Comparison of ENCODE assay signal across 16 mouse cellular contexts in the genomic region with DNA sequence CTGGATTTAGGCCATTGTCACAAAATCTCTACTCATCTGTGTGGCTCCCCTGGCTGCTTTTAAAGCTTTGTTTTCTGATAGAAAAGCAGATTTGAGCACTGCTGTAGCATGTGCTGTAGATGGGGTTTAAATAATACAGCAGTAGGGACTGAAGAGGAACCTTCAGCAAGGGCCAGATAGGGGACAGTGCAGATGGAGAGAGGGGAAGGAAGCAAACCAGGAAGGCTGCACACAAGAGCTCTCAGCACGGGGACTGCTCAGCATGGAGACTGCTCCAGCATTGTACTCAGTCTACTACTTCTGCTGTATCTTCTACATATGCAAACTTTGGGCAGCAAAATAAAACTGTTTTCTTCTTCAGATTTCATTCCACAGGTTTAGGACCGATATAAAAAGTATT.
"Had no signal": no experiment of that assay in that cellular context is flagged by ENCODE, and none has a peak within 500 bp of the region (broad histone marks: within the 10 kb centered on the region; RNA-seq: fewer than 3 reads in every experiment).

No protein-coding gene starts in this region.

- H3K4me2 ChIP-seq: liver, embryonic 13.5 days; midbrain, embryonic 12.5 days; midbrain, embryonic 15.5 days; neural tube, embryonic 15.5 days; stomach, embryonic 15.5 days had no signal

- H3K4me3 ChIP-seq: left cerebral cortex, adult 2 months; liver, embryonic 13.5 days; midbrain, embryonic 12.5 days; midbrain, embryonic 15.5 days; neural tube, embryonic 15.5 days; stomach, embryonic 15.5 days had no signal

- H3K27ac ChIP-seq: left cerebral cortex, adult 2 months; liver, embryonic 13.5 days; midbrain, embryonic 12.5 days; midbrain, embryonic 15.5 days; neural tube, embryonic 15.5 days; stomach, embryonic 15.5 days had no signal

- H3K36me3 ChIP-seq: liver, embryonic 13.5 days; midbrain, embryonic 12.5 days; midbrain, embryonic 15.5 days; neural tube, embryonic 15.5 days; stomach, embryonic 15.5 days had no signal

- H3K9ac ChIP-seq: liver, embryonic 13.5 days; midbrain, embryonic 12.5 days; midbrain, embryonic 15.5 days; neural tube, embryonic 15.5 days; stomach, embryonic 15.5 days had no signal

- DNase-seq: kidney, adult 2 months; kidney, postnatal 14 days; layer of hippocampus, postnatal 36 days; liver, embryonic 13.5 days; lung, adult 2 months; lung, postnatal 14 days; lung, postnatal 4 days; right cerebral cortex, adult 18-20 months; right cerebral cortex, postnatal 14 days; right cerebral cortex, postnatal 4 days; thymus, postnatal 25 days had no signal

- H3K4me1 ChIP-seq: liver, embryonic 13.5 days; stomach, embryonic 15.5 days had no signal

- H3K27me3 ChIP-seq: liver, embryonic 13.5 days; midbrain, embryonic 12.5 days; midbrain, embryonic 15.5 days; neural tube, embryonic 15.5 days; stomach, embryonic 15.5 days had no signal

- ATAC-seq: midbrain, embryonic 15.5 days had no signal

- H3K9me3 ChIP-seq: liver, embryonic 13.5 days; midbrain, embryonic 12.5 days; midbrain, embryonic 15.5 days; neural tube, embryonic 15.5 days; stomach, embryonic 15.5 days had no signal
